Mouse (Mus musculus) megakaryocyte progenitor cell, adult 5-6 weeks (primary cell): ENCODE results near the gene Spag9. TPM values are rescaled to one million over a fixed set of nuclear protein-coding genes. Genes with fewer than 3 reads are reported as not detected.

ENCODE experiments used
- ATAC-seq: replicated peaks from 2 replicates; pipeline ENCODE4 v1.8.0; 2016; ENCODE audit warnings: mild to moderate bottlenecking, moderate TSS enrichment, inconsistent platforms; ENCODE audit not compliant: poor library complexity
- total RNA-seq, 2 experiments: library from RNA; stranded (forward) in 1 of 2; stranded (reverse) in 1 of 2; fragments of 157-497, 149-512 nt in 1 of 2; fragments of 200-1000 nt in 1 of 2; gene quantifications; 2 replicates each; pipeline versions ENCODE4 v1.2.3 to v1.2.4; 2015 to 2017

Spag9 gene
- total RNA-seq, 2 experiments from 2014 or later = 33.6 to 51.5 TPM

DNA sequence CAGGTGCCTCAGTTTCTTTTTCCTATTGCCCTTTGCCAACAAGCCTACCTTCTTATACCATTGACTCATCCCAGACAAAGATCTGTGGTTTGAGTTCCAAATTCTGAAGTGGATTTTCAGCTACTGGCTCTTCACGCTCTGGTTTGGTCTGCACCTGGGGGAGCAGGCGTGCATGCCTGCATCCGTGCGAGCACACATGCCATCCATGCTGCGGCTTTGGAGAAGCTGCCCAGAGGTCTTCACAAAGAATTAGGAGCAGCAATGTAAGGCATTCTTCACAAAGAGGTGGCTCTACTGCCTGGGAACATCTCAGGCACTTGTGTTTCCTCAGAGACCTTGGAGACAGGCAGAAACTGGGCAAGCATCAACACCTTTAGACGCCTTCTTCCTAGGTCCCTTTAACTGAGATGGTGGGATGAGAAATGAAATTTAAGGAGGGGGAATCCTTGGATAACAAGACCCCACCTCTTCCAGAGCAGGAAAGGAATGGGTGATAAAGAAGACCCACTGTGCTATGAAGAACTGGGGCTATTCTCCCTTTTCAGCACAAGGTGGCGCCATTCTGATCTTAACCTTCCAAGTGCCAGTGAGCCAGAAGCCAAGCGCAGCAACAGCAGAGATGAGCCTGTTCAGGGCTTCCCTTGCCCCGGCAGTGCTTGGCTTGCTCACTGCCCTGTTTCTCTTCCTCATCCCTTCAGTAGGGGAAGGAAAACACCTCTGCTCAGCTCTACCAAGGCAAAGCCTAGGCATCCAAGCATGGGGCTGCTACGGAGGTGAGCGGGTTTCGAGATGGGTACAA lies 133.6 kb downstream of the Spag9 start:
- peak; percentile 65 for ATAC-seq

DNA sequence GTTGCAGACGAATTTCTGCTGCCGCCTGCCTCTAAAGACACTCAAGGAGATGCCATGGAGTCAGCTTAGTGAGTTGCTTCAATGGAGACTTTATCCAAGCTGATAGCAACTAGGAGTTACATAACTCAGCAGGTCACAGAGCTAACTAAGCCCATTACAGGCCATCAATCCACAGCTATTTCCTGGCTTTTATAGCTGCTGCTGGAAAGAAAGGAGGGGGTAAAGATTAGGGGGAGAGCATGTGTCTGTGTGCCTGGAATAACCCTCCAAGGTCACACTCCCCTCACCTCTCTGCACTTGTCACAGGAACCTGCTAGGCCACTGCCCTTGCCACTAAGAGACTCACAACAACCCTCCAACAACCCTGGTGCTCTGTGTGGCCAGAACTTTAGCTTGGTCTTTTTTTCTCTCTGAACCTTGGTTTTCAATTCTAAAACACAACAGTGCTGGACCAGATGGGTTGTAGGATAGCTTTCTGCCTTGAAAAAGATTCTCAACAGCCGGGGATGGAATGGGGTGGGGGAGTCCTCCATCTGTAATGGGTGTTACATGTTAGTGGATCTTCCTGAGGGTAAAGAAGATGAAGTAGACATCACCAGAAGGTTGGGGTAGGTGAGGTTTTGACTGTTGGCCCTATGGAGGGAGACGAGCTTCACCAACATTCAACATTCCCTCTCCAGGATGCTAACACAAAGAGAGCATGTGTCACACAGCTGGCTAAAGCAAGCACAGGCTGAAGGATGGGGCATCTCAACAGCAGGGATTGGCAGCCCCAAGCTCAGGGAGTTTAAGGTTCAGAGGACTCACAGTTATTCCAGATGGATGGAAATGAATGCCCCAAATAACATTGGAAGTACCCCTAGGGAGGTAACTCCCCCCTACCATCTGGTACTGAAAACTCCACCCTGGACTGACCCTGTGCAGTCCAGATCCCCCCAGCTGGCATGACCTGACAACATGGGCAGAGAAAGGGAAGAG lies 134.5 kb downstream of the Spag9 start:
- no peak for ATAC-seq

DNA sequence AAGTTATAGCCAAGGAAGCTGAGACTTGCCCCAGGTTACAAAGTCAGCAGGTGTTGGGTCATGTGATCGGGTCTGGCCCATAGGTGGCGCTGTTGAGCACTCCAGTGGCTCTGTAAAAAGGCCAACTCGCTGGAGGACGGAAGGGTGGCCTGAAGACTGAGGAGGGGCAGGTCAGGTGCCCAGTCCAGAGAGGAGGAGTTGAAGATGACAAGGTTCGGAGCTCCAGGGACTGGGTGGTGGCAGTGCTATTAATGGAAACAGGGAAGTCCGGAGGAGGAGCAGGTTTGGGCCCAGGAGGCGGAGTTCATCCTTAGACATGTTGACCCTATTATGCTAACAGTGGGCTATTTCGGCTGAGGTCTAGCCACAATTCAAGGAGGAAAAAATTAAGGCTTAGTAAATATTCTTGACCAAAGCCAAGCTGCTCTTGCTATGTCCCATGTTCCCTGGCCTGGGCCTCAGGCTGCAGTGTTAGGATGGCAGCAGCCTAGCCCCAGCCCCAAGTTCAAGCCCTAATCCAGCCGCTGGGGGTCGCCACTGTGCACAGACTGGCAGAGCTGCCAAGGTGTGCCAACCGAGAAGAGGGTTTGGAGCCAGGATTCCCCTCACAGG lies 137.6 kb downstream of the Spag9 start:
- ATAC-seq = peak; percentile 79

DNA sequence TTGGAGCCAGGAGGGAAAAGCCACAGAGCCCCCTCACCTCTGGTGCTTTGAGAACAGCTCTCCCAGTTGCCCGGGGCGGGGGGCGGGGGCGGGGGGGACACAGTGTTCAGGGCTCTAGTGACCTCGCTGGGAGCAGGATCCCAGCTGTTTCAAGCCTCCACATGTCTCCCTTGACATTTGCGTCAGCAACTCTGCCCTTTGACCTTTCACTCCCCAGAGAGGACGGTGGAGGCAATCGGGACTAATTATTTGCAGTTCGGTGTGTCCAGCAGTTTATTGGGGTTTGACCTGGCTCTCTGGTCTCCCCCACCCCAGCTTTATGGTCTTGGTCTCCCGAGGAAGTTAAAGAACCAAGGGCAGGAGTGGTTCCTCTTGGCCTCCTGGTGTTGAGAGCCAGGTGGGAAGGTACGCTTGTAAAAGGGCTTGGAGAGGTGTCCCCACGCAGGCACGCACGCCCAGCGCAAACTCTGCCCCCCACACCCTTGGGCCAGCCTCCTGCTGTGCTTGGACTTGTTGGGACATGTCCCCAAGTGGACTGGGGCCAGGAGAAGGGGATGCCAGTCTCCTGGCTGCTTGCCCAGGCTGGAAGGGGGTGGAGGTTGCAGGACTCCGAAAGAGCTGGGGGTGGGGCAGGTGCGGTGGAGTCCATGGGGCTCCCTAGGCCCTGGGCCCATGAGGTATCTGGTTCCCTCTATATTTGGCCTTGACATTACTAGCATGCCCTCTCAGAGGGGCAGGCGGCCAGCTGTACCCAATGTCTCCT lies 138.4 kb downstream of the Spag9 start:
- no peak for ATAC-seq

DNA sequence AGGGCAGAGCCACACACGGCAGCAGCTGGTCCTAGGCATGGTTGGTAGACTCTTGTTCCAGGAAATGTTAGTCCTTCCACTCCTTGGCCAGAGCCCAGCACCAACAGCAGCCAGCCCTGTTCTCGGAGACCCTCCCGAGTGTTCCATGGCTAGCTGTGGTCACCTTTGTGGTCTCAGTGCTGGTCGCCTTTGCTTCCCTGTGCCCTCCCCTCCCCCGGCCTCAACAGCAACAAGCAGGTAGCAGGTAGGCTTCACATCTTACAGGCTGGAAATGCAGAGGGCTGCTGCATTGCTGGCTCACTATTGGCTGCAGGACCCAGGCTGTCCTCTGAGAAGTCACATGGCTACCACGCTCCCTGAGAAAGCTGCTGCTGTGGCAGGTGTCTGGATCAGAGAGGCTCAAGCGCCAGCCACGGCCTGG lies 139.7 kb downstream of the Spag9 start:
- ATAC-seq = no peak

DNA sequence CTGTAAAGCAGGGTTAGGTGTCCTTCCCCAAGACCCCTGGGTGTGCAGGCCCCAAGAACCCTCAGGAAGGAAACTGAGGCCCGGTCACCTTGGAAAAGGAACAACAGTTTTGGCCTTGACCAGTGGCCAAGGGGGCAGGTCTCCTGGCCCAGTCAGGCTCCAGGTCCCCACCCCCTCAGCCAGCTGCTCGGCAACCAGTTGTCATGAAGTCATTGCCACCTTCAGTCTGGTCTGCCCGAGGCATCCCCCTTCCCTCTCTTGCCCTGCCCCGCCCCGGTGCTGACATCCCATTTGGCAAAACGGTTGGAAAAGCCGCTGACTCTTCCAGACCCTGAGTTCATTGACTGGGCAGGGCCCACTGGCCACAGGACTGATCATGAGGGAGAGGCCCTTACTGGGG lies 140.8 kb downstream of the Spag9 start:
- ATAC-seq = no peak

DNA sequence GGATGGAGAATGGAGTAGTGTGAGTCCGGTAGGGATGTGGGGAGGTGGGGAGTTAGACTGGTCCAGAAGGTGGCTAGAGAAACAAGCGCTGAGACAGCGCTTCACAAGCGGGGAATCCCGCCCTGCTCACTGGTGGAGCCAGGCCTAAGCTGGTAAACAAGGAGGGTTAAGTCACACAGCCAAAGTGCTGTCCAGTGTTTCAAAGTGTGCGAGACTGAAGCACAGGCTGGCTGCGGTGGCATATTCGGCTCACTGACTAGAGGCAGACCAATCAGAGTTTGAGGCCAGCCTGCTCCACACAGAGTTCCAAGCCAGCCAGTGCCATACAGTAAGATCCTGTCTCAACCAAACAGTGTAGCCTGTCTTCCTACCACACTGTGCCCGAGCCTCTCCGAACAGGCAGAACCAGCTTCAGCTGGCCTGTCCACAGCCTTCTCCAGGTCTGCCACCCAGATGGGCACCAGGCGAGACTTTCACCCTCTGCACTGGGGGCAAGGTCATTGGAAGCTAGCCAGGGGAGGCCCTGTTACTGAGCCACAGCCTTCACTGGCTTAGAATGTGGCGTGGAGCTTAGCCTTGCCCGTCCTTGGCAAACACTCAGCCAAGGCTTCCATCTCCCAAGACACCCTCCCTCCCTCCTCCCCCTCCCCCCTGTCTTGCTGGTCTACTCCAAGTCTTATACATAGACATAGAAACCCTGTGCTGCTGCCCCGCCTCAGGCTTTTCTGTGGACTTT lies 141.6 kb downstream of the Spag9 start:
- ATAC-seq = no peak

DNA sequence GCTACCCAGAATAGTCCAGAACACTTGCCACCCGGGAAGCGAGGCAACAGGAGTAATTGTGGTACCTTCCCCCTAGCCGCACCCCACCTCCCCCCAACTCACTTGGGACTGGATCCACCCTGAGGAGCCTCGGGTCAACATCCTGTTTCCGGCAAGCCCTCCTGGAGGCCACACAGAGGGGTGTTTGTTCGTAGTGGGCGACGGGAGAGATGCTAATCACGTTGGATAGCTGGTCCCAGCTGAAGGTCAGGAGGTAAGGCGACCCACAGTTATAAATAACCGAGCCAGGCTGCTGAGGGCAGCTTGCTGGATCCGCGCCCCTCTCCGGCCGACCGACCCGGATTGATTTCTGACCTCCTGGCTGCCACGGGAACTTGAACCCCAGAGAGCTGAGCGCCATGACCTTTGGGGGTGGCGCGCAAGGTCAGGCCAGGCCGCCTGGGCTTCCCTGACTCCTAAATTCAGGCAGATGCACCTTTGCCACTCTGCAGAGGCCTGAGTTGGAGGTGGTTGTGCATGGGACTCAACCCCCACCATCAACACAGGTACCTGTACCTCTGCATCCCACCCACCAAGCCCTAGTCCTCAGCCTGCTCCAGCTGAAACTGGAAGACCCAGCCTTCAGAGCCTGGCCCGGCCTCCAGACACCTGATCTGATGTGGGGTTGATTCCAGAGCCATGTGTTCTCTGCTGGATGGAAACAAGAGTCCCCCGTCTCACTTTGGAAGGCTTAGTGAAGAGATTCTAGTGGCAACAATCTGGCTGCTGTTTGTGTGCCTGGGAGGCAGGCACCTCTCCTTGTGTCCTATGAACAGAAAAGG lies 142.7 kb downstream of the Spag9 start:
- no peak for ATAC-seq

DNA sequence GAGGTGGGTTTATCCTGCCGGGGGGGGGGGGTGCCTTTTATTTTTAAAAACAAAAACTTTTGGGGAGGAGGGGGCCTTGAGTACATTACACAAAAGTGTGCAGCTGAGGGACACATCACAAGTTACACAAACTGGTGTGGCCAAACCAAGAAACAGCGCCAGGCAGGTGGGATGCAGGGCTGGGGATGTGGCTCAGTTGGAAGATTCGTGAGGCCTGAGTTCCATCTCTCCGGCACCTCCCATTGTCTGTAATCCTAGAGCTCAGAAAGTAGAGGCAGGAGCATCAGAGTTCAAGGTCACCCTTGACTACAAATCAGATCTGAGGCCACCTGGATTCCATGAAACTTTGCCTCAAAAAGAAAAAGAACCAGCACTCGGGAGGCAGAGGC lies 143.3 kb downstream of the Spag9 start:
- ATAC-seq = no peak

DNA sequence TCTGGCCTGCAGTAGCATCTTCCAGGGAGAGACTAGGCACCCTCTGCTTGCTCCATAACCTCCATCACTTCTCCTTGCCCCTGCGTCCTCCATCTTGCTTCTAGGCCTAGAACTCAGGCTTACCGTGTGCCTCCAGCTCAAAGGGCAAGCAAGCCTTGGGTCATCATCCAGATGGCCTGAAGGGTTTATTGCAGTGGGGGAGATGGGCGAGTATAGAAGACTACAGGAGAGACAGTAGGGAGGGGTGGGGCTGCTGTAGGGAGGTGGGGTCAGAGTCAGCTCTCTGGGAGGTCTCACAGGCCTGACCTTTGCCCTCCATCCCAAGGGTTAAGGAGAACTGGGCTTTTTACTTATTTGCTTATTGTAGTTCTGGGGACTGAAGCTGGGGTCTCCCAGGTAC lies 144.6 kb downstream of the Spag9 start:
- no peak for ATAC-seq

DNA sequence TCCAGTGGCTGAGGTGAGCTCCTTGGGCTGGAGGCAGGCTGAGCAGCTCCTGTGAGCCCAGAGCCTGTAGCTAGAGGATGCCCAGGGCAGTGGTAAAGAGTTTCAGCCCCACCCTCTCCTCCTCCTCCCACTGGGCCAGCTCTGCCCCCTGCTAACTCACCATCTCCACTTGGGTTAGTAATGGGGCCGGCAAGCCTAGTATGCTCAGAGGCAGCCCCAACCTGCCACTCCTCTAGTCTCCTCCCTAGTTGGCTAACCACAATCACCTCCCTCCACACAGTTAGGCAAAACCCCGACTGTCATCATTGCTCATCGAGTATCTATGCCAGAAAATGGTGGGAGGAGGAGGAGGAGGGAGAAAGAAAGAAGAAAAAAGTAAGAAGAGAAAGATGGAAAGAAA lies 145.7 kb downstream of the Spag9 start:
- peak; percentile 56 for ATAC-seq

DNA sequence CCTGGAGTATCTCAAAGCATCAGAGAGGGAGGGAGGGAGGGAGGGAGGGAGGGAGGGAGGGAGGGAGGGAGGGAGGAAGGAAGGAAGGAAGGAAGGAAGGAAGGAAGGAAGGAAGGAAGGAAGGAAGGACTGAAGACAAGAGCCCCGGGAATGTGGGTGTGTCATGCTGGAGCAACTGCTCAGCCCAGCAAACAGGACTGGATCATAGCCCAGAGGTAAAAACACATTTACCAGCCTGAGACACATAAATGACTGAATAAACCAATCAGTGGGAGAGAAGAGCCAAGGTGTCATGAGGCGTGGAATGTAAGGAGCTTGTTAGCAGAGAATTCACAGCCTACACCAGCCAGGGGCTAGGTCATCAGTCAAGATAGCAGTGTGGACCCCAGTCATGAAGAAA lies 147.4 kb downstream of the Spag9 start:
- ATAC-seq = no peak

DNA sequence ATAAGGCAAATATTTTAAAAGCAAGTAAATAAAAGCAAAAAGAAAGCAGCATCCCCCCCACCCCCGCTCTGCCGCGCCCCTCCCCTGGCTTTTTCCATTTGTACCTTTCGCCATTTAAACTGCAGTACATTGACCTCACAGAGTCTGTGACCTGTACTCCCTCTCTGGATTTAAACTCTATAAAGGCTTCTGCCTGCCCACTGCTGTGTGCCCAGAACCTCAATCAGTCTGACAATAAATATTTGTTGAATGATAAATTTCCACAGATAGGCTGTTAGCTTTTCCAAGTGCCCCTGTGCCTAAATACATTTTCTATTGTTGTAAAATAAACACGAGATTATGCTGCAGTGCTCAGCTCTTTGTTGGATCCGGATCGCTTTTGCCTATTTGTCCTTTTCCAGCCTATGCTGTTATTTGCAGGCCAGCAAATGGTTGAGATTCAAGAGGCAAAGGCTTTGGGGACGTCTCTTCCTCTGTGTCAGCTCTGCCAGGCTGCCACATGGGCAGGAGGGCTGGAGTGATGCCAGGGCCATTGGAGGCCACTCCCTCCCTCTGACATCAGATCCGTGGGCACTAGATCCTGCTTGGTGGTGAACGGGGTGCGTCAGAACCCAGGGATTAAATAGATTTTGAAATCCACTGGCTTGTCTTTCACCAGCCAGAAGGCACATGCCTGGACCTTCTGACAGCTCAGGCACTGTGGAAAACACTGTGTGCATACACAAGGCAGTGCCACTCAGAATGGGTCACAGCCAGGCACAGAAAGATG lies 149.1 kb downstream of the Spag9 start:
- peak; percentile 82 for ATAC-seq

DNA sequence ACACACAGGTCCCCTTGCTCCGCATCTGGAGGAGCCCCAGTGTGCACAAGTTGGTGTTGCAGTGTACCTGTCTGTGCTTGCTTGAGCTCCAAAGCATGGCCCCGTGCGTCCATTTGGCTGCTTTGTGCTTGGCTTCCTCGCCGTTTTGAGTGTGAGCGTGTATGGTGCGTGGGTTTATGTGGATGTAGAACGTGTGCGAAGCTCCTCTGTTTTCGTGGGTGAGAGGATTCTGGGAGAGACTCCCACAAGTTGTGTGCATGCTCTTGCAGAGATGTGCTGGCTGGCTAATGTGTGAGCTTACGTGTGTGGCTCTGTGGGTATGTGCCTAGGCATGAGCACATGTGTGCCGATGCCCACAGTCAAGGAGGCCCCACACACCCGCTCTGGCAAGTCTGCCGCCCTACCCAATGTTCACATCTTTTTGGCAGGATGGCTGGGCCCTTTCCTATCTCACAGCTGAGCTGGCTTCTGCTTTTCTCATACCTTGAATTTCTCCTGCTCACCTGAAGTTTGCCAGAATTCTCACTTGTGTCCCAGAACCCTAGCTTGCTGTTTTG lies 150.2 kb downstream of the Spag9 start:
- no peak for ATAC-seq

DNA sequence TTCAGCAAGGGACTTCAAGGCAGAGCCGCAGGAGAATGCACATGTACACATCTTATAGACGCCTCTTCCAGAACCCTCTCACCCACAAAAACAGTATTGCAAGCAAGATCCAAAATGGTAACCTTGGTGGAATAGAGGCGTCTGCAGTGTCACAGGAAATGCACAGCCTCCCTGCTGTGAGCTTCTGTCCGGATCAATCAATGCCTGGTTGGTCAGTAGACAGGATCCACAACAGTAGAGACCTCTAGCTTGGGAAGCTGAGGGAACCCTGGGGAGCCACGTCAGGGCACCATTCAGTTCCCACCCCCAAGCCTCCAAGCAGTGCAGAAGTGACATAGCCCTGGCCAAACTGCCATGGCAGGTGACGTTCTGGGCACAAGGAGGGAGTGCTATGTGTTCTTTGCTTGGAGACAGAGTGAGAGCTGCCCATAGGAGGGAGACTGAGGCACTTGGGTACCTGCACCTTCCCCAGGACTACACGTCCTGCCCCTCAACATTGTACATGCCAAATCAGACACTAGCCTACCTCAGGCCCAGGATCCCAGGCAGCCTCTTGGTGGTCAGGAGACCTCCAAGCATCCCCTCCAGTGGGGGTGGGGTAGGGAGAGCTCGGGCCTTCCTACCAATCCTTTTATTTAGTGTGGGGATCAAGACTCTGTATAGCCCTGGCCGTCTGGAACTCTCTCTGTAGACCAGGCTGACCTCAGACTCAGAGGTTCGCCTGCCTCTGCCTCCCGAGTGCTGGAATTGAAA lies 151.0 kb downstream of the Spag9 start:
- ATAC-seq = no peak

DNA sequence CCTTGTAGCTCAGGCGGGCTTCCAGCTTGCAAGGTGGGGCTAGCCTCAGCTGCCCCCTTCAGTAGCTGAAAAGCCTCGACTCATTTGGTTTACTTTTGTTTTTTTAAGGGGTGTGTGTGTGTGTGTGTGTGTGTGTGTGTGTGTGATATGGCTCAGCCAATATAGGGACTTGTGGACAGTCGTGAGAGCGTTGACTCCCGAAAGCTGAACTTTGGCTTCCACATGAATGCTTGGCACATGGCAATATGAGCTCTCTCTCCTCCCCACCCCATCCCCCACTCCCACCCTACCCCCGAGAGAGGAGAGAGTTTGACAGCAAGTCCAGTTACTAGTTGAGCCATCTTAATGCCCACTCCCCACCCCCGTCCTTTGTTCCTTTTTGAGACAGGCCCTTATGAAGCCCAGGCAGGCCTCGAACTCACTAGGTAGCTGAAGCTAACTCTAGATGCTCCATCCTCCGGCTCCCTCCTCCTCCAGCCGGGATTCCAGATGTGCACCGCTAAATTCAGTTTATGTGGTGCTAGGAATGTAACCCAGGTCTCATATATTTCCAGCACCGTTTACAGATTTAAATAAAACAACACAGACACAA lies 152.3 kb downstream of the Spag9 start:
- ATAC-seq = no peak

DNA sequence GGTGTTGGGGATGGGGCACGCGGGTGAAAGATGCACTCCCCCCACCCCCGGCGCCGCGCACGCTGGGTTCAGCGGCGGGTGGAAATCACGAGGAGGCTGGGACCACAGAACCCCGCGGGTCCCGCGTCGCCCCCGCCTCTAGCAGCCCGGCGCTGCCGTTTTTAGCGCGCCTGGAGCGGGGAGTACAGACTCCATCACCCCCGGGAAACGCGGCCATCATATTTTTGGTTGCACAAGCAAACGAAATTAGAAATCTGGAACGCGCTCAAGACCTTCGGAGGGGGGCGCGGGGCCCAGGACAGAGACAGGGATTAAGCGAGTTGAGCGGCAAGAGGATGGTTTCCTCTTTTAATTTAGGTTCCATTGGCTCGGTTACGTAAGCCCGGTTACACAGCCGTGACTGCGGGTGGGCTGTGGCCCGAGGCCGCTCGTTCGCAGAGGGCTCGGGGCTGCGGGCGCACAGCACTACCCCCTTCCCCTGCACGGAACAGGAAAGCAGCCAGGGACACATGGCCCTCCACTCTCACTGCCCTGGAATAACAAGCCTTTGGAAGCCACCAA lies 153.1 kb downstream of the Spag9 start:
- ATAC-seq = peak; percentile 73
